Mouse (Mus musculus) C2C12 (cell line): ENCODE results near the gene Ccdc184.

Experiments
- CTCF ChIP-seq: IDR thresholded peaks from one replicate; pipeline ENCODE4 v1.5.1; 2011; ENCODE audit not compliant: control insufficient read depth, insufficient read depth, insufficient read length
- MAX ChIP-seq: IDR thresholded peaks from one replicate; pipeline ENCODE4 v1.6.1; 2011; ENCODE audit warnings: mild to moderate bottlenecking, control low read depth
- MYOD1 ChIP-seq: IDR thresholded peaks from one replicate; pipeline ENCODE4 v1.6.1; 2011; ENCODE audit warnings: low read depth; ENCODE audit not compliant: control insufficient read depth, insufficient read length
- MYOG ChIP-seq: IDR thresholded peaks from one replicate; pipeline ENCODE4 v1.6.1; 2011; ENCODE audit not compliant: control insufficient read depth, insufficient read length; ENCODE audit errors: extremely low read depth
- USF1 ChIP-seq: IDR thresholded peaks from one replicate; pipeline ENCODE4 v1.6.1; 2011; ENCODE audit warnings: low read depth, mild to moderate bottlenecking, control low read depth, moderate library complexity

- TF ChIP-seq CTCF (no peak), MYOG (no peak), USF1 (no peak), MAX (no peak), MYOD1 (no peak)
These were observed 1.4 kb upstream of the Ccdc184 start, which contains the start of gene Asb8 for GRCm38 (mm10) chr15:98165525-98165924.
